Mouse (Mus musculus) myocyte (in vitro differentiated cells): ENCODE measurements at regions not wholly inside any gene's neighbourhood (a gene's known extent, or its start where the extent isn't known, plus 50 kb on each side); places are given as distances from the start of the nearest gene placed in this dataset.
"Not testable (repeated sequence)": the region's sequence is repeated elsewhere in the genome, so short reads cannot be mapped to it uniquely, and the experiment has no call there.

Source experiments
- H3K27me3 ChIP-seq: one replicate; pipeline ENCODE4 v1.6.1; 2011; ENCODE audit not compliant: control insufficient read depth, insufficient read depth, insufficient read length
- H3K36me3 ChIP-seq: one replicate; pipeline ENCODE4 v1.6.1; 2011; ENCODE audit not compliant: control insufficient read depth, insufficient read depth
- H3K4me2 ChIP-seq: one replicate; pipeline ENCODE4 v1.6.1; 2011; ENCODE audit warnings: low read depth, control low read depth
- H3K4me3 ChIP-seq: one replicate; pipeline ENCODE4 v1.5.1; 2011; ENCODE audit warnings: mild to moderate bottlenecking, control low read depth, moderate library complexity
- H3K79me2 ChIP-seq: one replicate; pipeline ENCODE4 v1.6.1; 2011; ENCODE audit not compliant: control insufficient read depth, insufficient read depth
- H3ac ChIP-seq: one replicate; pipeline ENCODE4 v1.6.1; 2011; ENCODE audit not compliant: control insufficient read depth, insufficient read length
- CEBPB ChIP-seq: IDR thresholded peaks from 2 replicates; pipeline ENCODE4 v1.6.1; 2011; ENCODE audit warnings: mild to moderate bottlenecking, moderate library complexity; ENCODE audit not compliant: poor library complexity, insufficient read depth, severe bottlenecking
- E2F4 ChIP-seq: IDR thresholded peaks from one replicate; pipeline ENCODE4 v1.6.1; 2011; ENCODE audit warnings: mild to moderate bottlenecking, control low read depth, moderate library complexity; ENCODE audit not compliant: insufficient read depth
- MAX ChIP-seq: IDR thresholded peaks from one replicate; pipeline ENCODE4 v1.6.1; 2011; ENCODE audit warnings: low read depth, mild to moderate bottlenecking, control low read depth
- MYOD1 ChIP-seq, 3 experiments: IDR thresholded peaks; one replicate each; pipeline ENCODE4 v1.6.1; 2011; ENCODE audit warnings: control low read depth in 2 of 3, low read depth in 2 of 3, mild to moderate bottlenecking in 2 of 3, moderate library complexity in 1 of 3; ENCODE audit not compliant: insufficient read length in 2 of 3, control insufficient read depth in 1 of 3
- MYOG ChIP-seq, 3 experiments: IDR thresholded peaks; one replicate each; pipeline ENCODE4 v1.6.1; 2011; ENCODE audit warnings: control low read depth in 2 of 3, low read depth in 2 of 3, mild to moderate bottlenecking in 2 of 3; ENCODE audit not compliant: insufficient read length in 2 of 3, control insufficient read depth in 1 of 3, insufficient read depth in 1 of 3
- POLR2A ChIP-seq: IDR thresholded peaks from one replicate; pipeline ENCODE4 v1.6.1; 2011; ENCODE audit warnings: low read depth, mild to moderate bottlenecking, control low read depth, moderate library complexity; ENCODE audit not compliant: insufficient read length
- POLR2AphosphoS2 ChIP-seq: IDR thresholded peaks from one replicate; pipeline ENCODE4 v1.6.1; 2011; ENCODE audit warnings: low read depth, control low read depth; ENCODE audit not compliant: insufficient read length
- REST ChIP-seq: IDR thresholded peaks from one replicate; pipeline ENCODE4 v1.6.1; 2011; ENCODE audit warnings: mild to moderate bottlenecking, control low read depth, moderate library complexity; ENCODE audit not compliant: insufficient read depth, insufficient read length
- SRF ChIP-seq: IDR thresholded peaks from one replicate; pipeline ENCODE4 v1.6.1; 2011; ENCODE audit warnings: low read depth; ENCODE audit not compliant: control insufficient read depth, insufficient read length
- TCF12 ChIP-seq: IDR thresholded peaks from one replicate; pipeline ENCODE4 v1.6.1; 2011; ENCODE audit warnings: mild to moderate bottlenecking, control low read depth; ENCODE audit not compliant: poor library complexity, insufficient read depth, severe bottlenecking
- TCF3 ChIP-seq: IDR thresholded peaks from one replicate; pipeline ENCODE4 v1.6.1; 2011; ENCODE audit warnings: low read depth, control low read depth; ENCODE audit not compliant: insufficient read length
- USF1 ChIP-seq: IDR thresholded peaks from one replicate; pipeline ENCODE4 v1.6.1; 2011; ENCODE audit warnings: low read depth, mild to moderate bottlenecking, control low read depth, moderate library complexity

DNA sequence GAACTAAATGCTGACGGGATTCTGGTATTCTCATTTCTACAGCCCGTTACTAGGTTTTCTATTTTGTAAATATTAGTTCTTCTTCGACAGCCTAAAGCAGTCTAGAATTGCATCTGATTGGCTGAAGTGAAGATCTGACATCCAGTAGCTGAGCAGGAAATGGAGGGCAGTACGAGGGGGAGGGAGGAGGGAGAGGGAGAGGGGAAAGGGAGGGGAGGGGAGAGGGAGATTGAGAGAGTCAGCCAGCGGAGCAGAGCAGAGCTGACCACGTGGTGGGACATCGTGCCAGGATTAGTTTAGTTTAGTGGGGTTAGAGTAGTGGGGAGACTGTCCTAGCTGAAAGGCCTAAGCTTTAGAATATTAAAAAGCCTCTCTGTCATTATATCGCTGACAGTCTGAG lies 141.8 kb downstream of the Katnal1 start:
- no peak for TF ChIP-seq TCF3
- TF ChIP-seq TCF12: no peak
- TF ChIP-seq REST: no peak
- TF ChIP-seq POLR2A: no peak
- TF ChIP-seq POLR2AphosphoS2: no peak
- TF ChIP-seq MYOG (IDR thresholded peaks at IDR 0.05; ENCODE audit: control insufficient read depth in 1 of 3, insufficient read depth in 1 of 3, insufficient read length in 2 of 3, low read depth in 2 of 3): no peak
- TF ChIP-seq USF1: no peak
- no peak for TF ChIP-seq SRF
- no peak for TF ChIP-seq CEBPB
- no peak for TF ChIP-seq E2F4
- no peaks in the 10 kb centered on the region for H3K27me3 ChIP-seq
- H3K79me2 ChIP-seq: no peaks in the 10 kb centered on the region
- no peak overlapping the region for H3ac ChIP-seq
- no peak overlapping the region for H3K4me3 ChIP-seq
- no peaks in the 10 kb centered on the region for H3K36me3 ChIP-seq
- no peak overlapping the region for H3K4me2 ChIP-seq

DNA sequence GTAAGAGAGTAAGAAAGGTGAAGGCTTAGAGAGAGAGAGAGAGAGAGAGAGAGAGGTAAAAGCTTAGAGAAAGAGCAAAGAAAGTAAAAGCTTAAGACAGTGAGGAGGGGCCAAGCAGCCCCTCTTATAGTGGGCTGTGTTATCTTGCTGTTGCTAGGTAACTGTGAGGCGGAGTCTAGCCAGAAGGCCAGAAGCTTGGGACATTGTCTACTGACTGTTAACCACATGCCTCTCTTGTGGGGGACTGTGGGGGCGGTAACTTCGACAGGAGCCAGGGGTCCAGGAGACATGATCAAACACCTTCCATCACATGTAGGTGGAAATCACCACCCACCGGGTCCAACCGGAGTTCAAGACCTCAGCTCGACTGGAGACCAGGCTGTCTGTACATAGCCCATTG lies 148.0 kb downstream of the Katnal1 start:
- H3K27me3 ChIP-seq, H3K4me2 ChIP-seq, H3ac ChIP-seq: not testable (repeated sequence)

DNA sequence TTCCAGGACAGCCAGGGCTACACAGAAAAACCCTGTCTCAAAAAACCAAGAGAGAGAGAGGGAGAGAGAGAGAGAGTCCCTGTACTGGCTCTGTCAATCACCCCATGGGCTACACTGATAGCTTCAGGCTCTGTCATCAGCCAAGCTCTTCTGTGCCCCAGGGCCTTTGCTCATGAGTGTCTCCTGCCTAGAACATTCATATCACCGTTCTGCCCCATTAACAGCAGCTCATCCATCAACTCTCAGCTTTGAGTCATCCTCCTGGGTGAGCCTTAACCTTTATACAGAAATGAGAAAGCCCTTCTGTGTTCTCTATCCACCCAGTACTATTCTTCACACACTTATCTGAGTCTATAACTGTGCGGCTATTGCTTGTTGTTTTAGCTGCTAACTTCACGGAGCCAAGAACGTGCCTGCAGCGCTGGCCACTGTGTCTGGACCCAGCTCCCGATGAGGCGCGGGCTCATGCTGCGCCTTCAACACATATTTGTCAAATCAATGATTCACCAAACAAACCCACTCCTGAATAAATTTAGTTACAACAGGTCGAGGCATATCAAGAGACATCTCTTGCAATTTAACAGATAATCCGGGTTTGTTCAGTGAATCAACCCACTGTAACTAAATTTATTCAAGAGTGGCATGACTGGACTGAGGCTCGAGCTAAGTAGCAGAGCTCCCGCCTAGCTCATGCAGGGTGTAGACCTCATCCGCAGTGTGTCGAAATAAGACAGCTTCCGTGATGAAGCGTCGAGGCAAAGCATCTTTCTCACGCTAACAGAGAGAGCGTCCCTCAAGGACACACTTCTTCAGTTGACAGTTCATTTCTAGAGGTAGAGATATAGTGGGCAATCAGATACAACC lies 152.1 kb downstream of the Katnal1 start:
- no peak for TF ChIP-seq TCF3
- no peak for TF ChIP-seq MYOG (IDR thresholded peaks at IDR 0.05; ENCODE audit: control insufficient read depth in 1 of 3, insufficient read depth in 1 of 3, insufficient read length in 2 of 3, low read depth in 2 of 3)
- TF ChIP-seq MAX: no peak
- TF ChIP-seq MYOD1 (IDR thresholded peaks at IDR 0.05; ENCODE audit: control insufficient read depth in 1 of 3, insufficient read length in 2 of 3, low read depth in 2 of 3): no peak
- no peak for TF ChIP-seq POLR2AphosphoS2
- TF ChIP-seq TCF12: no peak
- no peak for TF ChIP-seq SRF
- no peak for TF ChIP-seq CEBPB
- no peak for TF ChIP-seq REST
- no peak for TF ChIP-seq USF1
- no peak for TF ChIP-seq E2F4
- H3ac ChIP-seq: no peak overlapping the region
- no peak overlapping the region for H3K4me3 ChIP-seq
- H3K36me3 ChIP-seq: no peaks in the 10 kb centered on the region
- H3K79me2 ChIP-seq: no peaks in the 10 kb centered on the region
- H3K27me3 ChIP-seq: no peaks in the 10 kb centered on the region
- H3K4me2 ChIP-seq: no peak overlapping the region

More for the DNA sequence above, 148.0 kb downstream of the Katnal1 start:
- H3K36me3 ChIP-seq, H3K4me3 ChIP-seq, H3K79me2 ChIP-seq: not testable (repeated sequence)

DNA sequence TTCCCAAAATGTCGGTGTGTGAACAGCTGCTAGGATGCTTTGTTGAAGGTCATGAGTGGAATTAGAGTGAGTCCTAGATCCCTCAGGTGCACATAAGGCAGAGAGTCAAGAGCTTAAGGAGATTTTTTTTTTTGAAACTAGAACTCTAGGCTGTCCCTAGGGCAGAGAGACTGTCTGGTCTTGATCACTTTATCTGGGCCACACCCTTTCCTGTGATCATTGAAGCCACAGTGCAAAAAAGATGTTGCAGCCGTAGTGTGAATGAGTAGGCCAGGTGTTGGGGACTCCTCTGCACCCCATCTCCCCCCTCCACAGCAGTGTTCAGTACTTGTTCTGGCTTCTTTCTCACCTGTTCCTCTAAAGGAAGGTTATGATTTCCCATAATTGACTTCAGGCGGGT lies 153.9 kb downstream of the Katnal1 start:
- Histone ChIP-seq H3K4me3 (no peak overlapping the region), H3K36me3 (no peaks in the 10 kb centered on the region), H3K79me2 (no peaks in the 10 kb centered on the region), H3K27me3 (no peaks in the 10 kb centered on the region), H3K4me2 (no peak overlapping the region), H3ac (no peak overlapping the region)
- TF ChIP-seq TCF3 (no peak), USF1 (no peak), SRF (no peak), TCF12 (no peak), E2F4 (no peak), MYOG (IDR thresholded peaks at IDR 0.05; ENCODE audit: control insufficient read depth in 1 of 3, insufficient read depth in 1 of 3, insufficient read length in 2 of 3, low read depth in 2 of 3) (no peak), MYOD1 (IDR thresholded peaks at IDR 0.05; ENCODE audit: control insufficient read depth in 1 of 3, insufficient read length in 2 of 3, low read depth in 2 of 3) (no peak), POLR2A (no peak), REST (no peak), CEBPB (no peak), MAX (no peak), POLR2AphosphoS2 (no peak)

DNA sequence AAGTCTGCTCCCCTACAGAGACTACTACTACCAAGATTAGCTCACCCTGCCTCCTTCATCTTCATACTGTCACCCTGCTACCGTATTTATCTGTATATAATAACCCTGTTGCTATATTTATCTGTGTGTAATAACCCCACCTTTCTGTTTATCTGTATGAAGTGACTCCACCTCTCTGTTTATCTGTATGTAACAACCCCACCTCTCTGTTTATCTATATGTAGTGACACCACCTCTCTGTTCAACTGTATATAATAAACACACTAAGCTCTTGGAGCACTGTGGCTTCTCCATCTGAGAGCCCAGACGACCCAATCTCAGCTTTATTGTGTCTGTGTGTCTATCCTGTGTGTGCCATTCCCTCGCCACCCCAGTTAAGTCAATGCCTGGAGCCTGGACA lies 154.7 kb downstream of the Katnal1 start:
- no peak for TF ChIP-seq E2F4
- TF ChIP-seq USF1: no peak
- no peak for TF ChIP-seq POLR2A
- TF ChIP-seq CEBPB: no peak
- no peak for TF ChIP-seq SRF
- no peak for TF ChIP-seq MAX
- no peak for TF ChIP-seq MYOD1 (IDR thresholded peaks at IDR 0.05; ENCODE audit: control insufficient read depth in 1 of 3, insufficient read length in 2 of 3, low read depth in 2 of 3)
- TF ChIP-seq POLR2AphosphoS2: no peak
- TF ChIP-seq REST: no peak
- TF ChIP-seq MYOG (IDR thresholded peaks at IDR 0.05; ENCODE audit: control insufficient read depth in 1 of 3, insufficient read depth in 1 of 3, insufficient read length in 2 of 3, low read depth in 2 of 3): no peak
- TF ChIP-seq TCF12: no peak
- no peak for TF ChIP-seq TCF3
- Histone ChIP-seq H3K27me3 (no peaks in the 10 kb centered on the region), H3K4me2 (no peak overlapping the region), H3K79me2 (no peaks in the 10 kb centered on the region), H3K4me3 (no peak overlapping the region), H3K36me3 (no peaks in the 10 kb centered on the region), H3ac (no peak overlapping the region)
